Mouse (Mus musculus) frontal cortex, postnatal 25 days (tissue): ENCODE measurements around the gene Eml4.
A peak's percentile ranks its signal among the peaks of the same experiment; 100 is the strongest.

Source experiments
- DNase-seq, 2 experiments: peaks; one replicate each; pipeline ENCODE4 v3.0.0; 2022; ENCODE audit warnings: low spot score in 2 of 2

Eml4 gene

GRCm38 (mm10) chr17:83498889-83499288, 148.2 kb downstream of the Eml4 start:
- DNase-seq: no peak

- no peak for DNase-seq
Observed at GRCm38 (mm10) chr17:83499692-83500091, 149.0 kb downstream of the Eml4 start.

GRCm38 (mm10) chr17:83503693-83504092, 153.0 kb downstream of the Eml4 start:
- no peak for DNase-seq

GRCm38 (mm10) chr17:83512130-83512529, 161.4 kb downstream of the Eml4 start:
- DNase-seq: no peak

- DNase-seq: no peak
Observed at GRCm38 (mm10) chr17:83513655-83514212, 163.0 kb downstream of the Eml4 start.

- DNase-seq: peak; percentile 82 to 86
Observed at GRCm38 (mm10) chr17:83514213-83514701, 163.5 kb downstream of the Eml4 start.

GRCm38 (mm10) chr17:83517280-83518015, 166.7 kb downstream of the Eml4 start, which contains the start of gene Cox7a2l:
TSS of gene Cox7a2l (minus strand) at chr17:83517330.
- peak in 1 of 2 experiments; percentile 30 for DNase-seq

- no peak for DNase-seq
Observed at GRCm38 (mm10) chr17:83521881-83522280, 171.2 kb downstream of the Eml4 start.

- no peak for DNase-seq
Observed at GRCm38 (mm10) chr17:83522590-83523379, 172.1 kb downstream of the Eml4 start.

- DNase-seq: no peak
Observed at GRCm38 (mm10) chr17:83524753-83525152, 174.0 kb downstream of the Eml4 start.

GRCm38 (mm10) chr17:83525596-83525995, 174.9 kb downstream of the Eml4 start:
- DNase-seq: no peak

GRCm38 (mm10) chr17:83526091-83526561, 175.4 kb downstream of the Eml4 start:
- no peak for DNase-seq

- no peak for DNase-seq
Observed at GRCm38 (mm10) chr17:83526624-83527532, 176.1 kb downstream of the Eml4 start.

GRCm38 (mm10) chr17:83527651-83528381, 177.1 kb downstream of the Eml4 start:
- DNase-seq: no peak
